Mouse (Mus musculus) lung, embryonic 16.5 days (tissue): ENCODE results near the gene Dmrtc2. TPM values are rescaled to one million over a fixed set of nuclear protein-coding genes. Genes with fewer than 3 reads are reported as not detected.
"Not testable (repeated sequence)": the region's sequence is repeated elsewhere in the genome, so short reads cannot be mapped to it uniquely, and the experiment has no call there.

Experiments used
- ATAC-seq: fragments of 200-750 bp; cut with Nextera tagmentation; 2 replicates; pipeline ENCODE4 v1.8.0; 2017; ENCODE audit warnings: low read depth, mild to moderate bottlenecking, moderate library complexity
- H3K27ac ChIP-seq: fragments of 300-500 bp; sonication (generic); 2 replicates; pipeline ENCODE4 v1.5.1; 2014; ENCODE audit warnings: mild to moderate bottlenecking, control low read depth, low read length
- H3K27me3 ChIP-seq: fragments of 300-500 bp; sonication (generic); 2 replicates; pipeline ENCODE4 v1.6.1; 2014; ENCODE audit warnings: low read depth, low read length, mixed read lengths; ENCODE audit not compliant: control insufficient read depth, insufficient read depth
- H3K36me3 ChIP-seq: fragments of 300-500 bp; sonication (generic); 2 replicates; pipeline ENCODE4 v1.6.1; 2014; ENCODE audit warnings: low read length; ENCODE audit not compliant: control insufficient read depth, insufficient read depth
- H3K4me1 ChIP-seq: fragments of 300-500 bp; sonication (generic); replicated peaks from 2 replicates; pipeline ENCODE4 v1.6.1; 2014; ENCODE audit warnings: low read length, mixed read lengths; ENCODE audit not compliant: control insufficient read depth, insufficient read depth
- H3K4me2 ChIP-seq: fragments of 300-500 bp; sonication (generic); 2 replicates; pipeline ENCODE4 v1.6.1; 2014; ENCODE audit warnings: low read depth, low read length, control low read depth
- H3K4me3 ChIP-seq: fragments of 300-500 bp; sonication (generic); 2 replicates; pipeline ENCODE4 v1.5.1; 2014; ENCODE audit warnings: mild to moderate bottlenecking, low read length, control low read depth
- H3K9ac ChIP-seq: fragments of 300-500 bp; sonication (generic); 2 replicates; pipeline ENCODE4 v1.6.1; 2014; ENCODE audit warnings: low read length, control low read depth
- H3K9me3 ChIP-seq: fragments of 300-500 bp; sonication (generic); 2 replicates; pipeline ENCODE4 v1.6.1; 2016; ENCODE audit warnings: low read length; ENCODE audit not compliant: control insufficient read depth
- WGBS: fragments of 180-500 bp; shearing (Covaris S2); extraction: QIAGEN DNeasy Blood & Tissue Kit; methylation state at CpG from one replicate; pipeline ENCODE4 v1.1.7; 2014; 5-methylcytosine and 5-hydroxymethylcytosine counted together
- polyA plus RNA-seq: library from polyadenylated mRNA; unstranded; fragments of >200 nt; fragmentation: Nextera tagmentation; extraction: Ambion mirVana; gene quantifications from 2 replicates; pipeline ENCODE4 v1.2.1, GENCODE M21; 2015

Gene Dmrtc2
- polyA plus RNA-seq, 1 experiment from 2014 or later = not detected

GRCm38 (mm10) chr7:24845713-24846112 is 24.1 kb upstream of the Dmrtc2 start:
- Histone ChIP-seq H3K36me3 (no peaks in the 10 kb centered on the region), H3K27ac (no peak overlapping the region), H3K9me3 (no peaks in the 10 kb centered on the region), H3K27me3 (no peaks in the 10 kb centered on the region), H3K4me1 (no peaks in the 10 kb centered on the region), H3K9ac (no peak overlapping the region), H3K4me3 (no peak overlapping the region), H3K4me2 (no peak overlapping the region)
- ATAC-seq = 0 out of 2 replicates have a peak, but pooled peaks have one; percentile 45
- under 1% methylated on average over 6 of the region's 6 CpGs for WGBS

- H3K4me2 ChIP-seq, H3K9ac ChIP-seq, H3K27me3 ChIP-seq, H3K36me3 ChIP-seq, H3K27ac ChIP-seq, H3K4me3 ChIP-seq, ATAC-seq, H3K9me3 ChIP-seq, H3K4me1 ChIP-seq: not testable (repeated sequence)
- 25% methylated on average over 2 of the region's 2 CpGs for WGBS
These were observed 23.3 kb upstream of the Dmrtc2 start for GRCm38 (mm10) chr7:24846576-24846975.

- Histone ChIP-seq H3K9ac (no peak overlapping the region), H3K27me3 (no peaks in the 10 kb centered on the region), H3K36me3 (no peaks in the 10 kb centered on the region), H3K27ac (no peak overlapping the region), H3K4me2 (no peak overlapping the region), H3K4me1 (no peaks in the 10 kb centered on the region), H3K9me3 (no peaks in the 10 kb centered on the region), H3K4me3 (no peak overlapping the region)
- no peak; the same call in 1 of the 2 replicates for ATAC-seq
- WGBS = 12% methylated on average over 5 of the region's 5 CpGs
These were observed 19.7 kb upstream of the Dmrtc2 start for GRCm38 (mm10) chr7:24850162-24850561.

GRCm38 (mm10) chr7:24850899-24851303 is 19.0 kb upstream of the Dmrtc2 start:
- no peaks in the 10 kb centered on the region for H3K27me3 ChIP-seq
- no peak overlapping the region for H3K4me3 ChIP-seq
- no peak overlapping the region for H3K4me2 ChIP-seq
- no peaks in the 10 kb centered on the region for H3K36me3 ChIP-seq
- H3K9ac ChIP-seq = no peak overlapping the region
- no peak overlapping the region for H3K27ac ChIP-seq
- 22% methylated on average over 6 of the region's 6 CpGs for WGBS
- no peaks in the 10 kb centered on the region for H3K9me3 ChIP-seq
- peak; percentile 26; the same call in 1 of the 2 replicates for ATAC-seq
- no peaks in the 10 kb centered on the region for H3K4me1 ChIP-seq

GRCm38 (mm10) chr7:24851596-24852325 is 18.1 kb upstream of the Dmrtc2 start:
- Histone ChIP-seq H3K36me3 (no peaks in the 10 kb centered on the region), H3K27me3 (no peaks in the 10 kb centered on the region), H3K4me2 (no peak overlapping the region), H3K4me3 (no peak overlapping the region), H3K9ac (no peak overlapping the region), H3K27ac (no peak overlapping the region), H3K9me3 (no peaks in the 10 kb centered on the region), H3K4me1 (no peaks in the 10 kb centered on the region)
- WGBS = 67% methylated on average over 5 of the region's 5 CpGs
- ATAC-seq = no peak

- peak; percentile 45; the same call in 1 of the 2 replicates for ATAC-seq
- H3K9me3 ChIP-seq = no peaks in the 10 kb centered on the region
- no peaks in the 10 kb centered on the region for H3K36me3 ChIP-seq
- H3K4me1 ChIP-seq = no peaks in the 10 kb centered on the region
- no peaks in the 10 kb centered on the region for H3K27me3 ChIP-seq
- 72% methylated on average over 8 of the region's 8 CpGs for WGBS
- no peak overlapping the region for H3K9ac ChIP-seq
- H3K4me3 ChIP-seq = no peak overlapping the region
- no peak overlapping the region for H3K27ac ChIP-seq
- H3K4me2 ChIP-seq = no peak overlapping the region
These were observed 17.2 kb upstream of the Dmrtc2 start for GRCm38 (mm10) chr7:24852557-24853232.

- Histone ChIP-seq H3K4me1 (no peaks in the 10 kb centered on the region), H3K4me3 (no peak overlapping the region), H3K36me3 (no peaks in the 10 kb centered on the region), H3K27me3 (no peaks in the 10 kb centered on the region), H3K9ac (no peak overlapping the region), H3K27ac (no peak overlapping the region), H3K9me3 (no peaks in the 10 kb centered on the region), H3K4me2 (no peak overlapping the region)
- no peak for ATAC-seq
These were observed 16.7 kb upstream of the Dmrtc2 start for GRCm38 (mm10) chr7:24853233-24853563.

GRCm38 (mm10) chr7:24853695-24854094 is 16.2 kb upstream of the Dmrtc2 start:
- ATAC-seq = no peak
- no peak overlapping the region for H3K27ac ChIP-seq
- no peak overlapping the region for H3K9ac ChIP-seq
- no peak overlapping the region for H3K4me3 ChIP-seq
- 27% methylated on average over 7 of the region's 7 CpGs for WGBS
- no peaks in the 10 kb centered on the region for H3K9me3 ChIP-seq
- H3K27me3 ChIP-seq = no peaks in the 10 kb centered on the region
- no peaks in the 10 kb centered on the region for H3K36me3 ChIP-seq
- H3K4me1 ChIP-seq = no peaks in the 10 kb centered on the region
- H3K4me2 ChIP-seq = no peak overlapping the region

- Histone ChIP-seq H3K27ac (no peak overlapping the region), H3K9ac (no peak overlapping the region), H3K4me2 (no peak overlapping the region), H3K4me3 (no peak overlapping the region), H3K27me3 (no peaks in the 10 kb centered on the region), H3K36me3 (no peaks in the 10 kb centered on the region), H3K4me1 (no peaks in the 10 kb centered on the region), H3K9me3 (no peaks in the 10 kb centered on the region)
- 45% methylated on average over 6 of the region's 6 CpGs for WGBS
- no peak for ATAC-seq
These were observed 13.3 kb upstream of the Dmrtc2 start for GRCm38 (mm10) chr7:24856460-24857120.
